Mouse (Mus musculus) myocyte (in vitro differentiated cells): Measurements from ENCODE around the gene Rbfox1.

Source experiments
- CEBPB ChIP-seq: IDR thresholded peaks from 2 replicates; pipeline ENCODE4 v1.6.1; 2011; ENCODE audit warnings: mild to moderate bottlenecking, moderate library complexity; ENCODE audit not compliant: poor library complexity, insufficient read depth, severe bottlenecking
- E2F4 ChIP-seq: IDR thresholded peaks from one replicate; pipeline ENCODE4 v1.6.1; 2011; ENCODE audit warnings: mild to moderate bottlenecking, control low read depth, moderate library complexity; ENCODE audit not compliant: insufficient read depth
- MAX ChIP-seq: IDR thresholded peaks from one replicate; pipeline ENCODE4 v1.6.1; 2011; ENCODE audit warnings: low read depth, mild to moderate bottlenecking, control low read depth
- MYOD1 ChIP-seq, 3 experiments: IDR thresholded peaks; one replicate each; pipeline ENCODE4 v1.6.1; 2011; ENCODE audit warnings: control low read depth in 2 of 3, low read depth in 2 of 3, mild to moderate bottlenecking in 2 of 3, moderate library complexity in 1 of 3; ENCODE audit not compliant: insufficient read length in 2 of 3, control insufficient read depth in 1 of 3
- MYOG ChIP-seq, 3 experiments: IDR thresholded peaks; one replicate each; pipeline ENCODE4 v1.6.1; 2011; ENCODE audit warnings: control low read depth in 2 of 3, low read depth in 2 of 3, mild to moderate bottlenecking in 2 of 3; ENCODE audit not compliant: insufficient read length in 2 of 3, control insufficient read depth in 1 of 3, insufficient read depth in 1 of 3
- POLR2A ChIP-seq: IDR thresholded peaks from one replicate; pipeline ENCODE4 v1.6.1; 2011; ENCODE audit warnings: low read depth, mild to moderate bottlenecking, control low read depth, moderate library complexity; ENCODE audit not compliant: insufficient read length
- POLR2AphosphoS2 ChIP-seq: IDR thresholded peaks from one replicate; pipeline ENCODE4 v1.6.1; 2011; ENCODE audit warnings: low read depth, control low read depth; ENCODE audit not compliant: insufficient read length
- REST ChIP-seq: IDR thresholded peaks from one replicate; pipeline ENCODE4 v1.6.1; 2011; ENCODE audit warnings: mild to moderate bottlenecking, control low read depth, moderate library complexity; ENCODE audit not compliant: insufficient read depth, insufficient read length
- SRF ChIP-seq: IDR thresholded peaks from one replicate; pipeline ENCODE4 v1.6.1; 2011; ENCODE audit warnings: low read depth; ENCODE audit not compliant: control insufficient read depth, insufficient read length
- TCF12 ChIP-seq: IDR thresholded peaks from one replicate; pipeline ENCODE4 v1.6.1; 2011; ENCODE audit warnings: mild to moderate bottlenecking, control low read depth; ENCODE audit not compliant: poor library complexity, insufficient read depth, severe bottlenecking
- TCF3 ChIP-seq: IDR thresholded peaks from one replicate; pipeline ENCODE4 v1.6.1; 2011; ENCODE audit warnings: low read depth, control low read depth; ENCODE audit not compliant: insufficient read length
- USF1 ChIP-seq: IDR thresholded peaks from one replicate; pipeline ENCODE4 v1.6.1; 2011; ENCODE audit warnings: low read depth, mild to moderate bottlenecking, control low read depth, moderate library complexity

DNA sequence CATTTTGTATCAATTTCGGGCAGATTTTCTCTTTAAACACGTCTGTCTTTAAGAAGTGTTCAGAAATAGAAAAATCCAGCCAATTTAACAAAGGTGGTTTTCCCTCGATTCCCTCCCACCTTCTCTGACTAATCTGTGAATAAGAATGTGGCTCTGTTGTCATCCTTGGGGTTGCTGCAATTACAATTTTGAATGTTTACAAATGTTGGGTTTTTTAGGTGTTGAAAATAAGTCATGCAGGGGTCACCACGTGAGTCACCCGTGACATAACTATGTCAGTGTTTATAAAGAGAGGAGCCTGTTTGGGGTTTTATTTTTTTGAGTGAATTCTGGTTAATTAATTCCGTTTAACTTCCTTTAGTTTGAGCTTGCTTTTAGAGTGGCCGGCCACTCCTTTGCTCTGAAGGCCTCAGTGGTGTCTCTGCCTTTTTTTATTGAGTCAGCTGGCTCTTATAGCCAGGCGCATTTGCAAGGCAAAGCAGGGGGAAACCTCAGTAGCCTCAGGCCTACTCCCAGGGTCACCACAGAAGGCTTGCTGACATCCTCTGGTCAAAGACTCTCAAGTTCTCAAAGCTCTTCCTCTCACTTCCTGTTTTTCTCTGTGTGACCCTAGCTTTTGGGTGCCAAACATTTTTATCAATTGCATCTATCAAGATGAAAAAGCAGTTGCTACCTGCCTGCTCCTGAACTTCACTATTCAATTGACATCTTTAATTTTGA, 957.1 kb downstream of the Rbfox1 start:
- TF ChIP-seq POLR2A (no peak), TCF12 (no peak), CEBPB (peak; percentile 46; the same call in 1 of the 2 replicates), TCF3 (no peak), POLR2AphosphoS2 (no peak), USF1 (no peak), MAX (no peak), REST (no peak), MYOD1 (IDR thresholded peaks at IDR 0.05; ENCODE audit: control insufficient read depth in 1 of 3, insufficient read length in 2 of 3, low read depth in 2 of 3) (no peak), E2F4 (no peak), MYOG (IDR thresholded peaks at IDR 0.05; ENCODE audit: control insufficient read depth in 1 of 3, insufficient read depth in 1 of 3, insufficient read length in 2 of 3, low read depth in 2 of 3) (no peak), SRF (no peak)
